Mouse (Mus musculus) neural tube, embryonic 11.5 days (tissue): ENCODE data around the gene Chst11. TPM values are rescaled to one million over a fixed set of nuclear protein-coding genes. Genes with fewer than 3 reads are reported as not detected.
A peak's percentile ranks its signal among the peaks of the same experiment; 100 is the strongest.

Experiments
- ATAC-seq: fragments of 200-750 bp; cut with Nextera tagmentation; 2 replicates; pipeline ENCODE4 v1.8.0; 2017; ENCODE audit warnings: moderate number of reproducible peaks, mild to moderate bottlenecking, moderate TSS enrichment, moderate library complexity; ENCODE audit not compliant: insufficient read depth, low FRiP score, low TSS enrichment
- DNase-seq: peaks from one replicate; pipeline ENCODE4 v3.0.0-alpha.2; 2015; ENCODE audit warnings: low spot score
- H3K27ac ChIP-seq: fragments of 300-500 bp; sonication (generic); 2 replicates; pipeline ENCODE4 v1.5.1; 2014; ENCODE audit warnings: low read depth, mild to moderate bottlenecking, low read length
- H3K27me3 ChIP-seq: fragments of 300-500 bp; sonication (generic); 2 replicates; pipeline ENCODE4 v1.6.1; 2014; ENCODE audit warnings: mild to moderate bottlenecking, low read length, mixed read lengths; ENCODE audit not compliant: control insufficient read depth, insufficient read depth
- H3K36me3 ChIP-seq: fragments of 300-500 bp; sonication (generic); 2 replicates; pipeline ENCODE4 v1.6.1; 2014; ENCODE audit warnings: mild to moderate bottlenecking, low read length, moderate library complexity, mixed read lengths; ENCODE audit not compliant: control insufficient read depth, insufficient read depth
- H3K4me1 ChIP-seq: fragments of 300-500 bp; sonication (generic); 2 replicates; pipeline ENCODE4 v1.6.1; 2014; ENCODE audit warnings: low read length, mixed read lengths; ENCODE audit not compliant: control insufficient read depth, insufficient read depth
- H3K4me2 ChIP-seq: fragments of 300-500 bp; sonication (generic); 2 replicates; pipeline ENCODE4 v1.6.1; 2014; ENCODE audit warnings: low read depth, mild to moderate bottlenecking, moderate library complexity
- H3K4me3 ChIP-seq: fragments of 300-500 bp; sonication (generic); 2 replicates; pipeline ENCODE4 v1.5.1; 2014; ENCODE audit warnings: low read depth, low read length
- H3K9ac ChIP-seq: fragments of 300-500 bp; sonication (generic); 2 replicates; pipeline ENCODE4 v1.6.1; 2014; ENCODE audit warnings: mild to moderate bottlenecking, low read length
- H3K9me3 ChIP-seq: fragments of 300-500 bp; sonication (generic); 2 replicates; pipeline ENCODE4 v1.6.1; 2016; ENCODE audit warnings: low read length; ENCODE audit not compliant: control insufficient read depth
- WGBS: fragments of 180-500 bp; shearing (Covaris S2); extraction: QIAGEN DNeasy Blood & Tissue Kit; methylation state at CpG from one replicate; pipeline ENCODE4 v1.1.7; 2014; 5-methylcytosine and 5-hydroxymethylcytosine counted together
- polyA plus RNA-seq: library from polyadenylated mRNA; unstranded; fragments of >200 nt; fragmentation: Nextera tagmentation; extraction: Ambion mirVana; gene quantifications from 2 replicates; pipeline ENCODE4 v1.2.1, GENCODE M21; 2014

Gene Chst11
- polyA plus RNA-seq, 1 experiment from 2014 or later, result 2.5 TPM

DNA sequence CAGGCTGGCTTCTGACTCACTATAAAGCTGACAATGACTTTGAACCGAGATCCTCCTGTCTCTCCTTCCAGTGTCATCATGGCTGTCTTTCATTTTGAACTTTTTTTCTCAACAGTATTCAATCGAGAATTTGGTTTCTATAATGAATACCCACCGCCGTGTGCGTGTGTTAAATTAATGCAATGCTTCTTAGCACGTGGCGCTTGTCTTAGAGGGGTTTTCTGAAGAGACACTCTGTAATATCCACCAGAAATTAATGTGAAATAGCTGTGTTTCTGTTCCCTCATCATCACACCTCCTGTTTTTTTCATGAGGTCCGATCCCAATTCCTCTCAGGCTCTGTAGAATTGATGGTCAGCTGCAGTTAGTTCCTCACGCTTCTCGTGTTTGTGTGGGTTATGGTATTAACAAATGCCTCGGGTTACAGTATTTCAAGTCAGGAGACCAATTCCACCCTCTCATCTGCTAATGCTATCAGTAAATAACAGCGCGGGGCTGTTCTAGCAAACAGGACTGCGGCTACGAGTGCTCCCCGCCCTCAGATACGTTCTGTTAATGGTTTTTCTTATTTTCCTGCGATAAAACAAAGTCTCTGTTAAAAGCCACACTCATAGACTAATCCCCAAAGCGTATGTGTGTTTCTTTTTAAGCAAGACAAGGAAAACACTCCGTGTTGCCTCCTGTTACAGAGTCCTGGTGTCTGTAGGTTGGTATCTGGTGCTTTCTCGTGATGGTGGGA is 32.6 kb downstream of the Chst11 start:
- Histone ChIP-seq H3K36me3 (no peaks in the 10 kb centered on the region), H3K4me3 (no peak overlapping the region), H3K9ac (no peak overlapping the region), H3K27me3 (no peaks in the 10 kb centered on the region), H3K9me3 (no peaks in the 10 kb centered on the region), H3K4me2 (no peak overlapping the region), H3K27ac (no peak overlapping the region), H3K4me1 (peaks cover 7% of the 10 kb centered on the region)
- ATAC-seq (no peak), DNase-seq (no peak)
- 78% methylated on average over 21 of the region's 21 CpGs for WGBS

DNA sequence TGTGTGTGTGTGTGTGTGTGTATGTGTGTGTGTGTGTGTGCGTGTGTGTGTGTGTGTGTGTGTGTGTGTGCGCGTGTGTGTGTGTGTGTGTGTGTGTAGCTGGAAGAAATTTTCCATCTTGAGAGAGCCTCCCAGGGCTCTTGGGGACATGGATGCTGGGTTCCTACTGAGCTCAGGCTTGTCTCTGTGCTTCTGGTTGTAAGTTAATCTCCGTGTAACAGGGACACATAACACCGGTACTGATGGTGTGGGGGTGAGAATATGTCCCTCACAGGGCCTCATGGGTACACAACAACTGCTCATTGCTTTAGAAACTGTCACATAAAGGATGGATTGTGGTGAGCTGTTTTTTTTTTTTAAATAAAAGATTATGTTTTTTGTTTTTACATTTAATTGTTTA is 33.2 kb downstream of the Chst11 start:
- H3K27me3 ChIP-seq, result no peaks in the 10 kb centered on the region
- DNase-seq (no peak), ATAC-seq (no peak)
- no peak overlapping the region for H3K27ac ChIP-seq
- no peak overlapping the region for H3K4me2 ChIP-seq
- no peak overlapping the region for H3K9ac ChIP-seq
- H3K36me3 ChIP-seq, result no peaks in the 10 kb centered on the region
- H3K4me3 ChIP-seq, result no peak overlapping the region
- no peaks in the 10 kb centered on the region for H3K9me3 ChIP-seq
- H3K4me1 ChIP-seq, result peaks cover 7% of the 10 kb centered on the region
- WGBS, result 73% methylated on average over 2 of the region's 5 CpGs

DNA sequence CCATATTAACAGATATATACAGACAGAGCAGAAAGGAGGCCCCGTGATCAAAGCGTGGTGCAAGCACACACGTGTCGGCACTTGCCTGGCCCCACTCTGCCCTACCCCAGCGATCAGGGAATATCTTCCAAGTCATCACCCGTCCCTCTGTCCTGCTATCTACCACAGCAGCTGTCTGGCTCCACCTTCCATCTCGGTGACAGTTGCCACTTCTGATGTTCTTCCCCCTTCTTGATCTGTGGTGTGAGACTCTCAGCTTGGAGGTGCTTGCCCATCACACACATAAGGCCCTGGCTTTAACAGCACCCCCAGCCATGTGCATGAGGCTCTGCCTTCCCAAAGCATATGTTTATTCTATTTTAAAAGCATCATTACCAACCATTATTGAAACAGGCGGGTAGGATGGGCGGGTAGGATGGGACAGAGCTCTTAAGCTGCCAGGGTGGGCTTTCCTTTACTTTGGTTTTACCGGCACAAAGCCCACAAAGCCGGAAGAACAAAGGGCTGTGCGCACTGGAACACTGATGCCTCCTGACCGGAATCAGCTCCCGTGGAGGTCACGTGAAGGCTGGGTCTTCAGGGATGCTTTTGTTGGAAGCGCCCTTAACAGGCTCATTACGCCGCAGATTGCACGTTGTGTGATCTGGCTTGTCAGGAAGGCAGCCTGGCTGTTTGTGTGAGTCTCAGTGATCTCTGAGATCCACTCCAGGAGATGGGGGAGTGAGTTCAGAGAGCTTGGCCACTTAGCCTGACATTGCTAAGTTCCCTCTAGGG is 34.4 kb downstream of the Chst11 start:
- peak overlapping the region; percentile 39 for H3K9ac ChIP-seq
- 33% methylated on average over 19 of the region's 19 CpGs for WGBS

DNA sequence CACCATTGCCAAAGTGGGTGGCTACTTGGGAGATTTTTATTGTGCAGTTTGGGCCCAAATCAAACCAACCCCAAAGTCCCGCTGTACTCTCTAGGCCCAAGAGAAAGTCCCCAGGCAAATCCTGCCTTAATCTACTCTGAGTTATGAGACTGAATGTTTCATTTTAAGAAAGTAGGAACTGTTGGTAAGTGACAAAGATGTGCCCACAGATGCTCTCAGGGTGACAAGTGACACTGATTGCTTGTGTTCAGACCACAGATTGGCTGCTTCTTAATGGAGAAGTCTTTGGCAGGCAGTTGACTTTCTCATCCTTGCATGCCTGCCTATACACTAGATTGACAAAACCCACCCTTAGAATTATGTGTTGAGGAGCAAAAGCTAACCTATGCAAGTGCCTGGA is 37.3 kb downstream of the Chst11 start:
- Histone ChIP-seq H3K36me3 (no peaks in the 10 kb centered on the region), H3K9ac (no peak overlapping the region), H3K27me3 (no peaks in the 10 kb centered on the region), H3K27ac (no peak overlapping the region), H3K4me3 (no peak overlapping the region), H3K4me1 (peaks cover 7% of the 10 kb centered on the region), H3K4me2 (no peak overlapping the region), H3K9me3 (no peaks in the 10 kb centered on the region)
- 88% methylated on average over 1 of the region's 1 CpGs for WGBS
- DNase-seq (no peak), ATAC-seq (no peak)

More for the DNA sequence above, 34.4 kb downstream of the Chst11 start:
- H3K36me3 ChIP-seq, result no peaks in the 10 kb centered on the region
- H3K9me3 ChIP-seq, result no peaks in the 10 kb centered on the region
- peaks cover 7% of the 10 kb centered on the region for H3K4me1 ChIP-seq
- peak overlapping the region; percentile 61 for H3K27ac ChIP-seq
- DNase-seq (peak; percentile 63), ATAC-seq (peak; percentile 60; the same call in 1 of the 2 replicates)
- peak overlapping the region; percentile 11 for H3K4me2 ChIP-seq
- no peaks in the 10 kb centered on the region for H3K27me3 ChIP-seq
- H3K4me3 ChIP-seq, result no peak overlapping the region

DNA sequence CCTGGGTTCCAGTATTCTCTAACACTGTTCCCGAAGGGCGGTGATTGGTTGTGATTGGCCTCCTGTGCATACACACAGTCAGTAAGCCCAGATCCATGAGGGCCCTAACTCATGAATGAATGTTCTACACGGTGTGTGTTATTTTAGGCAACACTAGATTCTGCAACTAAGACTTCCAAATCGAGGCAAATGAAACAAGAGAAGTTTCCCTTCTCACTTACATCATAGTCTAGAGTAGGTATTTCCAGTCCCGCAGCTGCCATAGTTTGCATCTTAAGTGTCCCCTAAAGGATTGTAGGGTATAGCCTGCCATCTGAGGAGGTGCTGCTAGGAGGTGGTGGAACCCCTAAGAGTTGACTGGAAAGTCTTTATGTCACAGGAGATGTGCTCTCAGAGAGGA is 40.9 kb downstream of the Chst11 start:
- H3K9me3 ChIP-seq, result no peaks in the 10 kb centered on the region
- H3K36me3 ChIP-seq, result no peaks in the 10 kb centered on the region
- WGBS, result 92% methylated on average over 5 of the region's 5 CpGs
- H3K9ac ChIP-seq, result no peak overlapping the region
- ATAC-seq (no peak), DNase-seq (no peak)
- H3K27ac ChIP-seq, result no peak overlapping the region
- H3K4me2 ChIP-seq, result no peak overlapping the region
- no peaks in the 10 kb centered on the region for H3K4me1 ChIP-seq
- H3K27me3 ChIP-seq, result no peaks in the 10 kb centered on the region
- no peak overlapping the region for H3K4me3 ChIP-seq

DNA sequence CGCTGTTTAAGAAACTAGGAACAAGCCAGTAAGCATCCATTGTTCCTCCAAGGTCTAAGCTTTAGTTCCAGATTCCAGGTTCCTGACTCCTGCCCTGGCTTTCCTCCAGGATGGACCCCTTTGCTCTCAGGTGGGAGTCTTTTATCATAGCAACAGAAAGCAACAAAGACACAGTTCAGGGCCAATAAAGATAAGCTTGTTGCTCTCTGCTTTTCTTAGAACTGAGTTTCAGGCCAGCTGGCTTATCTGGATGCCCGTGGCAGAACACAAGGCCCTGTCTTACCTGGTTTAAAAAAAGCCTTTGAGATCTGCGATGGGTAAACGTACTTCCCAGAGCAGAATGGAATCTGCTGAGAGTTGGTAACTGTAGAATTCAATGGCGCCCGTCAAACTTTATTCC is 42.4 kb downstream of the Chst11 start:
- no peak overlapping the region for H3K9ac ChIP-seq
- H3K4me3 ChIP-seq, result no peak overlapping the region
- no peak for DNase-seq
- no peak for ATAC-seq
- no peak overlapping the region for H3K4me2 ChIP-seq
- H3K36me3 ChIP-seq, result no peaks in the 10 kb centered on the region
- no peaks in the 10 kb centered on the region for H3K9me3 ChIP-seq
- H3K4me1 ChIP-seq, result no peaks in the 10 kb centered on the region
- WGBS, result 92% methylated on average over 6 of the region's 6 CpGs
- H3K27ac ChIP-seq, result no peak overlapping the region
- H3K27me3 ChIP-seq, result no peaks in the 10 kb centered on the region

DNA sequence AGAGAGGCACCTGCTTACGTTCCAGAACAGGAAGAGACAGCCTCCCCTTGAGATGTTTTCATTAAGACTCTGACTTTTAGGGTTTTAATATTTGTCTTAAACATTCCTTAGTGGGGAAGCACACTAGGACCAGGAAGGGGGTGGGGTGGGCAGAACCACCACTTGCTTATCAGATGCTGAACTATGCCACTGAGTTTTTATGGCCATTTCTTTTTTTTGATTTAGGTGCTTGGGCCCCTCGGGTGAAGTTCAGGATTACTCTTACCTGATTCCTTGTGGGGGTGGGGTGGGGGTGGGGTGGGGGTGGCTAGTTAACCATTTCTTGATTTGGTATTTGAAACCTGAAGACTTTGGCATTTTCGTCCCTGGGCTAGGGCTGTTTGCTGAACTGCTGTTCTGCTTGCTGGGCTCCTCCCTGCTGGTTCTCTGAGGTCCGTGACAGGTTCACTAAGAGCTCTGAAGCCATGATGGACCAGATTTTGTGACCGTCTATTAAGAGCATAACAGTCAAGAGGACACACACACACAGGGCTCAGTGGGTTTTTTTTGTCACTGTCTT is 44.9 kb downstream of the Chst11 start:
- no peaks in the 10 kb centered on the region for H3K4me1 ChIP-seq
- H3K27me3 ChIP-seq, result no peaks in the 10 kb centered on the region
- H3K27ac ChIP-seq, result no peak overlapping the region
- WGBS, result 62% methylated on average over 5 of the region's 5 CpGs
- no peak overlapping the region for H3K4me2 ChIP-seq
- H3K9me3 ChIP-seq, result no peaks in the 10 kb centered on the region
- H3K4me3 ChIP-seq, result no peak overlapping the region
- ATAC-seq (no peak), DNase-seq (no peak)
- H3K36me3 ChIP-seq, result no peaks in the 10 kb centered on the region
- no peak overlapping the region for H3K9ac ChIP-seq

DNA sequence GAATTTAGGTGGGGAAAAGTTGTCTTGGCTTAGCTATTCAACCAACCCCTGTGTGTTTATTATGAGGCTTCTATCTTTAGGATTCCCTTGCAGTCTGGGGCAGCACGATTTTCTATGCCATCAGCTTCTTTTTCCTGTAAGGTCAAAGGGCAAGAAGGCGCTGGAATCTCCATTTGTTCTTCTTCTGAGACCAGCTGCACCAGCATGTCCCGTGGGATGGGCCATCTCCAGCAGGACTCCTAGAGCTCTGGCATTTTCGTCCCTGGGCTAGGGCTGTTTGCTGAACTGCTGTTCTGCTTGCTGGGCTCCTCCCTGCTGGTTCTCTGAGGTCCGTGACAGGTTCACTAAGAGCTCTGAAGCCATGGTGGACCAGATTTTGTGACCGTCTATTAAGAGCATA is 45.6 kb downstream of the Chst11 start:
- H3K36me3 ChIP-seq, result no peaks in the 10 kb centered on the region
- H3K4me1 ChIP-seq, result no peaks in the 10 kb centered on the region
- no peak overlapping the region for H3K4me2 ChIP-seq
- no peaks in the 10 kb centered on the region for H3K27me3 ChIP-seq
- DNase-seq (no peak), ATAC-seq (no peak)
- H3K9me3 ChIP-seq, result no peaks in the 10 kb centered on the region
- no peak overlapping the region for H3K9ac ChIP-seq
- no peak overlapping the region for H3K4me3 ChIP-seq
- WGBS, result 23% methylated on average over 5 of the region's 6 CpGs
- H3K27ac ChIP-seq, result no peak overlapping the region
